Mouse (Mus musculus): ENCODE data around the gene Prkcz. TPM values are rescaled to one million over a fixed set of nuclear protein-coding genes. Genes with fewer than 3 reads are reported as not detected.

Gene Prkcz
- total RNA-seq, 4 experiments from 2014 or later, result 4.1 to 7.8 (median 5.5) TPM

DNA sequence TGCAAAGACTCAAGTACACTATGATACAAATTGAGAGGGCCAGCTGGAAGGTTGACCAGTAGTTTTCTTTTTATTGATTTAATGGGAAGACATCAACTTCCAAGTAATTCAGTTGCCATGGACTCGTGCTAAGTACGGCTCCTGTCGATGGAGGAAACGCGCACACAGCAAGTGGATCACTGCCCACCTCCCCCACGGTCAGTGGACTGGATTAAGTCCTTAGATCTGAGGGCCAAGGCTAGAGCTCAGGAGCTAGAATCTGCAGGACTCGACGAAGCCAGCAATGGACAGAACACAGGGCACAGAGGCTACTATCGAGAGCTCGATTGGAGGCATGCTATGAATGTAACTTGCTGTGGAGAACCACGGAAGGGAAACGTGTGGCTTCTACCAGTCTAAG, 52.5 kb downstream of the Prkcz start:
- DNase-seq (ENCODE audit: low spot score), result no peak

DNA sequence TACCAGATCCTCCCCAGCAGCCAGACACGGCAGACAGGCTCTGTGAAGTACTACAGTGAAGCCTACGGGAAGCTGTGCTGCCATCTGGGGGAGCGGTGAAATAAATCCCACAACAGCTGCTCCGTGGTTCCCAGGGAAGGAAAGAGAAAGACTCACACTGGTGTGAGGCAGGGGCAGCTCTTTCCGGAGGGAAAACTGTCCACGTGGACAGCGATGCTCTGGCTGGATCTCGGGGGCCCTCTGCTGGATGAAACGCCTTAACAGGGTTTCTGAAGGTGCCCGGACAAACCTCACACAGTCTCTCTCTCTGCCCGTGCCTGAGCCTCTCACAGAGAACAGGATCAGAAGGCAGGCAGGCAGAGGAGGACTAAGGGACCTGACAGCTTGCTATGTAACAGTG, 53.1 kb downstream of the Prkcz start:
- DNase-seq (ENCODE audit: low spot score), result peak; percentile 82

DNA sequence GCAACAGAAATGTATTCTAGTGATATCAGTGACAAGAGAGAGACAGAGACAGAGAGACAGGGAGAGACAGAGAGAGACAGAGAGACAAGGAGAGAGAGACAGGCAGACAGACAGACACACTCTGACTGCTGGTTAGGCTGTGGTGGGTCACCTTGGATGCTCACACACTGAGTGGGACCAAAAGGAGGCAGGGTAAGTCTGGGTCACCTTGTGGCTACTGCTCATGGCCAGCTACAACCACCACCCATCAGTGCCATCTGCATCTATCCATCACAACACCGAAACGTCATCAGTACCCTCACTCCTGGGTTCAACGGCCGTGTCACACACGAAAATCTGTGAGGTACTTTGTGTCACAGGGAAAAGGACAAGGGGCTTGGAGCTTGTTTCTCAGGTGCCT, 53.6 kb downstream of the Prkcz start:
- DNase-seq (ENCODE audit: low spot score), result no peak

GRCm38 (mm10) chr4:155306356-155307242, 54.6 kb downstream of the Prkcz start:
- no peak for DNase-seq (ENCODE audit: low spot score)

- no peak for DNase-seq (ENCODE audit: low spot score)
Observed at GRCm38 (mm10) chr4:155305531-155306031, 55.6 kb downstream of the Prkcz start.

- DNase-seq (ENCODE audit: low spot score), result no peak
Observed at GRCm38 (mm10) chr4:155304508-155305096, 56.6 kb downstream of the Prkcz start.

DNA sequence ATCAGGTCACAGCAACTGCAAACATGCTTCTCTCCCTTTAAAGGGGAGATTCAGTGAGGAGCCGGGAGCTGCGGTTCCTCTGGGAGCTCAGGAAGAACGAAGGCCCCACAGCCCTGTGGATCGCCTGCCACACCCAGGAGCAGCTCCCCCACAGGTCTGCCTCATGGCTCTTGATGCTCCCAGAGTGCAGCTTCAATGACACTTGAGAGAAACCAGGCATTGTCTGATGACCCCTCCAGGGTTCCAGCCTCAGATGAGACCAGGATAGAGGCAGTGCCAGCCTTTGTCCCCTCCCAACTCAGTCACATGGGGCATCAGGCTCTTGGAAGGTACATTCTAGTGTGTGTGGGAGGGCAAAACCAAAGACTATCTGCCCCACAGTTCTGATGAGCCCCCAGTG, 59.2 kb downstream of the Prkcz start:
- DNase-seq (ENCODE audit: low spot score), result no peak

GRCm38 (mm10) chr4:155301098-155301447, 60.1 kb downstream of the Prkcz start:
- DNase-seq (ENCODE audit: low spot score), result no peak

- no peak for DNase-seq (ENCODE audit: low spot score)
Observed at GRCm38 (mm10) chr4:155300421-155301097, 60.6 kb downstream of the Prkcz start.

GRCm38 (mm10) chr4:155298826-155299225, 62.3 kb downstream of the Prkcz start:
- DNase-seq (ENCODE audit: low spot score), result no peak

DNA sequence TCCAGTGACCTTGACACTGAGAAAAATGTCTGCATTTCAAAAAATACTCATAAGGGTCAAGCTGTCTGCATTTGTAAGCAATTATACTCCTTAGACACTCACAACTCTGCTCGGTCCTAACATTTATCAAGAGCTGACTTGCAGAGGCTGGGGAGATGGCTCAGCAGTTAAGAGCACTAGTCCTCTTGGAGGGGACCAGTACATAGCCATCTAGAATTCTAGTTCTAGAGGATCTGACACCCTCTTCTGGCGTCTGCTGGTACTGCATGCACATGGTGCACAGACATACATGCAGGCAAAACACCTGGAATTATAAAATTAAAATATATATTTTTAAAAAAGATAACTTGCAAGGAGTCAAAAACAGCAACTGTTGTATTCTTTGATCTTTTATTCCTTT, 64.1 kb downstream of the Prkcz start:
- no peak for DNase-seq (ENCODE audit: low spot score)

- no peak for DNase-seq (ENCODE audit: low spot score)
Observed at GRCm38 (mm10) chr4:155295996-155296395, 65.2 kb downstream of the Prkcz start.

DNA sequence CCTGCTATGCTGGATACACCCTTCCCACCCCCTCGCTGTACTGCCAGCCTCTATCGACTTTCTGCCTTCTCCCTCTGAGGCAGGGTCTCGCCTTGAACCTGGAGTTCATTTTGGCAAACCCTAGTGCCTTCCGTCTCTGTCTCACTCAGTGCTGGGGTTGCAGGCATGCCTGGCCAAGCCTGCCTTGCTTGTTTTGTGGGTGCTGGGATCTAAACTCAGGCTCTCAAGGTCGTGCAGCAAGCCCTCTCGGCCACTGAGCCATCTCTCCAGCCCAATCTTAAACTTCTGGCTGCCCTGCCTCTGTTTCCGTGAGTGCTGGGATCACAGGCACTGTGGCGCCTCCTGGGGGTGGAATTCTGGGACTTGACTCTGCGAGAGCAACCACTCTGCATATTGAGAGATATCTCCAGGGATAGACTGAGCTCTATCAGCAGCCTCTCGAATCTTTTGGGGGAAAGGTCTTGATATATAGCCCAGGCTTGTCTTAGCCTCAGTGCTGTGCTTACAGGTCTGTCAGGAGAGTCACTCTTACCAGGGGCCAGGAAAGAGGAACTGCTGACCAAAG, 66.1 kb downstream of the Prkcz start:
- no peak for DNase-seq (ENCODE audit: low spot score)

DNA sequence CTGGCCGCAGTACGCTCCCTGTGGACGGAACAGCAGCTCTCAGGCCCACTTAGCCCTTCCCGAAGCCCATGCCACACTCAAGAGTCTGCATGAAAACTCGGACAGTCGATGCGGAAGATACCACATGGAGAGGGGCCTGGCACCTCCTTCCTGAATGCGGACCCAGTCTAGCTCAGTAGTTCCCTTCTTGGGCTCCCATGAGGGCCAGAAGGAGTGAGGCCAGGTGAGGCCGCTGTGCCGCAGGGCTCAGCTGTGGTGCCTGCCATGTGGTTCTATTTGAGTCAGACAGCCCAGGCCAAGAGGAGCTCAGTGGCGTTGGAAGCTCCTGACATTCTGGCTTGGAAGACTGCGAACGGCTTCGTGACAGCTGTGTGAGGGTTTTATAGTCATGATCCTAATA, 66.8 kb downstream of the Prkcz start:
- no peak for DNase-seq (ENCODE audit: low spot score)

DNA sequence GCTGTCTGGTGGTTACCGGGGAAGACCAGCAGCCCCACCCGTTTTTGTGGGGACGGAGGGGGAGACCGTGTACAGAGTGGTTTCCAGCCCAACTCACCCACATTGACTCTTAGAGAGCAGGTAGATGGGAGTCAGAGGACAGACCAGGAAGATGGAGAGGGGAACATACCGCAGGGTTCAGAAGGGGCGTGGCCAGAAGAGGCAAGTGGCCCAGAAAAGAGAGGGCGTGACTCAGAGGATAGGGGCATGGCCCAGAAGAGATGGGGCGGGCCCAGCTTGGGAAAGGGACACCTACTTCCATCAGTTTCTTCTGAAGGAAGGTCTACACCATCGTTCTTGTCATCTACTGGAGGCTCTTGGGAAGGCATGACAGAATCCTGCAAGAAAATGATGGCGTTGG, 68.3 kb downstream of the Prkcz start:
- no peak for DNase-seq (ENCODE audit: low spot score)

- no peak for DNase-seq (ENCODE audit: low spot score)
Observed at GRCm38 (mm10) chr4:155290045-155290444, 71.1 kb downstream of the Prkcz start.

DNA sequence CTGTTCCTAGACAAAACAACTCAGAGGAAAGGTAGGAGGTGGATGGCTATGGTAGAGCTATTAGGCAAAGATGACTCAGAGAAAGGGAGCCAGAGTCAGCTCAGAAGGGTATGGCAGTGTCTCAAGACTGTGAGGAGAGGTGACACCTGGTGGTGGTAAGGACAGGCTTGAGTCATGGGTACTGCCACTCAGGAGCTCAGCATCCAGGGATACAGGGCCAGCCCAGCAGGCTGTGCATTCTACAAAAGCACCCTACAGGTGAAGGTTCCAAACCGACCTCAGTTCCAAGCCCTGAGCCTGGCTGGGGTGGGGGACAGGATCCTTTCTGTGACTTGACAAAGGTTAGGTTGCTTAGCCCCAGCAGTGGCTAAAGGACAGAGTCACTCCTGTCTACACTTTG, 72.6 kb downstream of the Prkcz start:
- no peak for DNase-seq (ENCODE audit: low spot score)

- no peak for DNase-seq (ENCODE audit: low spot score)
Observed at GRCm38 (mm10) chr4:155287713-155288112, 73.4 kb downstream of the Prkcz start.

DNA sequence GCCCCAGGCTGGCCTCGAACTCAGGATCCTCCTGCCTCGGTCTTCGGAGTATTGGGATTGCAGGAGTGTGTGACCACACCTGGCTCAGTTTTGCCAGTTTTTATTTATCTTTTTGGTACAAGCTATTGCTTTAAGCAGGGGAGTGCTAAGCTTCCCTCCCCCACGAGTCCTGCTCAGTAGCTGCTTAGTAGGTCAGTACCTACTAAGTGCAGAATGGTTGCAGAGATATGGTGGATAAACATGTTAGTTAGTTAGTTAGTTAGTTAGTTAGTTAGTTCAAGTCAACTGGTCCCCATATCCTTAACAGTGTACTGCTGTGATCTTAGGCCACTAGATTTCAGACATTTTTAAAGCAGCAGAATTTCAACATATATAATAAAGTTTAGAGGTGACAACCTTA, 75.1 kb downstream of the Prkcz start:
- no peak for DNase-seq (ENCODE audit: low spot score)

- no peak for DNase-seq (ENCODE audit: low spot score)
Observed at GRCm38 (mm10) chr4:155284521-155285379, 76.4 kb downstream of the Prkcz start.

- no peak for DNase-seq (ENCODE audit: low spot score)
Observed at GRCm38 (mm10) chr4:155283585-155283984, 77.6 kb downstream of the Prkcz start.

All from heart, adult 8-10 months (tissue).